Mouse (Mus musculus) monocyte, adult 2 months (primary cell): ENCODE data around the gene Cntnap2.

Source experiments
- DNase-seq, 2 experiments: peaks; one replicate each; pipeline ENCODE4 v3.0.0; 2022; ENCODE audit warnings: low spot score in 2 of 2, low read depth in 1 of 2

The Cntnap2 gene

GRCm38 (mm10) chr6:45059091-45059490, at the start of gene Cntnap2:
Gene Cntnap2, plus strand, starts transcription at chr6:45059357.
- DNase-seq, result no peak

DNA sequence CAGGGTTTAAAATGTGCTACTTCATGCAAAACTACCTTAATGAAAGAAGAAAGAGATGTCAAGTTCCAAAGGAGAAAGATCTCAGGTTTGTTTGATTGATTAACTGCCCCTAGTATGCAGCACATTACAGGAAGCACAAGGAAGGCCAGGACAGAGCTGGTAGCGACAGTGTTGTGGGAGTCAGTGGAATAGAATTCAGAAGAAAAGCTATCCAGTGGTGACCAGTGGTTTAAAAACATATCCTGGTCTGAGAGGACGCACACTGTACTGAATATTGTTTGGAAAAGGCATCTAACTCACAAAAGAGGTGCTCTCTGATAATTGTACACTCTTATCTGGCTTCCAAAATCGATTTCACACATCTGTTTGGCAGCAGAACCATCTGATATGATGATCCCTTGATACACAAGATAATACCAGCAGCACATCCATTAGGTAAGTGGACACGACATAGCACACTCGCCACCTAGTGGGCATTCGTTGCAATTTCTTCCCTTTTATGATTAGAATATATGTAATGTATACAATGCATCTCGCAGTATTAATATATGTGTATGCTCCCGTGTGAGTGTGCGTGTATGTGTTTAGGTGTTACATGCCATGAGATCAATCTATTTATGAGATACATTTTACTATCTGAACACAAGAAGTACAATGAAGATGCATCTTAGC, 33.0 kb upstream of the Cntnap2 start:
- DNase-seq, result no peak

DNA sequence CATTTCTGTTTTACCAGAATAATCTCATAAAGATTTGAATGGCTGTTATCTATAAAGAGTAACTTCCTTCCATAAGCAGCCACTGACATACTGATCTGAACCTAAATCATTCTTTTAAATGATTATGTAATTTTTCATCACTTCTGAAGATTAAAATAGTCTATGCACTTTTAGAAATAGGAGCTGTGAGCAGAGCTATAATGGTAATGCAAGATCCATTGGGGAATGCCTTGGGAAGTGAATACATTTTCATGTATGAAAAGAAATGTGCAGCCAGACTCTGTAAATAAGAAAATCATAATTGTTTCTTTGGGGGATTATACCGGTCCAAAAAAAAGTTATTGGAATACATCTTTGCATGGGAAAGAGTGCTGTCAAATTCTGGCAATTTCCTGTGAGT, 19.7 kb upstream of the Cntnap2 start:
- no peak for DNase-seq

DNA sequence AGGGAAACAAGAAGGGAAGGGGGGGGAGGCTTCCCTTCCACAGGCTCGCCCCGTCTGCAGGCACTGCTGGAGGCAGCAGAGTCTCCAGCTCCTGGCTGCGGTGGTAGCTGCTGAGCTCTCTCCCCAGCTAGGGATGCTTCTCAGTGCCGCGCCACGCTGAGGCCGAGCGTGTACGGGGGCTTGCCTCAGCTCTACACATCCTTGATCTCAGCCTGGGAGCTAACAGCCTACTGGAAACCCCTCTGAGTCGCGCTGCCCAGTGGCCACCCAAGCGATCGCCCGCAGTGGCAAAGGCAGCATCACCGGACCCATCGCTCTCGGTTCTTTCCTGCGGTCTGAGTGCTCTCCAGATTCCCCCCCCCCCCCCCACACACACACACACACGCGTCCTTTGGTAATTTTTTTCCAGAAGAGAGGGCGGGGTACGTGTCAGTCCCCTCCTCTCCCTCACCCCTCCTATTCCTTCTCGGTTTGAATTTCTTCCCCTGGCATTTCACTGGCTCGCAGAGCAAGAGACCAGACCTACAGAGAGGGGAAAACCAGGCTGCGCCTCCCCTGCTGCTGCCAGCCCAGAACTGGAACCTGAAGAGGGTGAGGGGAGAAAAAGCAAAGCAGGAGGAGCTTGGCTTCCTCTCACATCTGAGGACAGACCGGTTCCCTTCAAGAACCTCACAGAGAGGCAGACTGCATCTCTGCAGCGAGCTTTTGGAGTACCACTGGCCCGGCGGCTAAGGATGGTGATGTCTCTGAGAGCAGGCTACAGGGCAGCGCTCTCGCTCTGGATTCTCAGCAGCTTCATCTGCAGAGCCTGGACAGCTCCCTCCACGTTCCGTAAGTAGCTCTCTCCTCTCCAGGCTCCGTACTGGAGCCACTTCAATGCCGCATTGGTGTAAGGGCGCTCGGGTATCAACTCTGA, 657 bp downstream of the Cntnap2 start:
- DNase-seq, result no peak

GRCm38 (mm10) chr6:45062214-45062997, 3.2 kb downstream of the Cntnap2 start:
- DNase-seq, result no peak

GRCm38 (mm10) chr6:45088304-45088703, 29.1 kb downstream of the Cntnap2 start:
- no peak for DNase-seq

DNA sequence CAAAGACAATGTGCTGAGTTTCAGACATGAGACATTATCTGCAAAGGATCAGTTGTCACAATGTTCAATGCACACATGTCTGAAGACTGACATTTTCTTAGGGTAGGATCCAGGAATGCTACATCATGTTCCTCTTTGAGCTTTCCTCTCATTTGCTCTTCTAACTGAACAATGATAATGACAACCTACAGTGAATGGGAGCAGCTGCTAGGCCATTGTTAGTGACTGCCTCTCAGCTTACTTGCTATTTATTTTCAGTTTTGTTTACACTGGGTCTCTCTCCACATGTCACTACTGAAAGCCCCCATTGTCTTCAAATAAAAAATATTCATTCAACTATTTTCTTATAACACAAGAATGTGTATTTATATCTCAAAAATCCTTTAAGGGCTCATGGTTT, 54.5 kb downstream of the Cntnap2 start:
- DNase-seq, result no peak

DNA sequence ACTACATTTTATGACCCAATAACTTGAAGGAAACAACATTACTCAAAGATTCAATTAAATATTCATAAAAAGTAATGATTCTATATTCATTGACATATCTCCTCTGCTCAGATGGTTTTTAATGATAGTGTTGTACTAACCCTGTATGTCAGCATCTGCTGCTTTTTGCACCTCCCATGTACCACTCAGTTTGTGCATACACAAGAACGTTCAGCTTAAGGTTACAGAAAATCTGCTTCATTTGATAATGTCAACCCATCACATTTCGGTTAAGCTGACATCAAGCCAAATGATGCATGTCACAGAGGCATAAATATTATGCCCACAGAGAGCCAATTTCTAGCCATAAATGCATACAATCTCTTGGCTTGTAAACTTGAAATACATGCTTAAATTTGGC, 85.7 kb downstream of the Cntnap2 start:
- DNase-seq, result no peak

DNA sequence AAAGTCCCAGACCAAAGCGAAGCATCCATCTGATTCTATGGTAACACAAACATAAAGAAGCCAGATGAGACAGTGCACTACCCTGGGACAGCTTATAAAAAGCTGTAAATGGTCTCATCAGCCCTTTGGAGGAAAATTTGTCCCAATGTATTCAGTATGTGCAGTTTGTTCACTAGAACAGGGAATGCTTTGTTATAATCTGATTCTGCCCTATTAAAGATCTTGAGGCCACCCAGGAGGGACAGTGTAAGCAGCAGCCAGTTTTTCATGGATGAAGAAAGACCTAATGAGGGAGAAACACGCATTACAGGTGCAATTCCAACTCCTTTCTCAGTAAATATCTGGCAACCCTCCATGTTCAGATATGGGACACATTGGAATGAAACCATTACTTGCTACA, 145.9 kb downstream of the Cntnap2 start:
- no peak for DNase-seq

DNA sequence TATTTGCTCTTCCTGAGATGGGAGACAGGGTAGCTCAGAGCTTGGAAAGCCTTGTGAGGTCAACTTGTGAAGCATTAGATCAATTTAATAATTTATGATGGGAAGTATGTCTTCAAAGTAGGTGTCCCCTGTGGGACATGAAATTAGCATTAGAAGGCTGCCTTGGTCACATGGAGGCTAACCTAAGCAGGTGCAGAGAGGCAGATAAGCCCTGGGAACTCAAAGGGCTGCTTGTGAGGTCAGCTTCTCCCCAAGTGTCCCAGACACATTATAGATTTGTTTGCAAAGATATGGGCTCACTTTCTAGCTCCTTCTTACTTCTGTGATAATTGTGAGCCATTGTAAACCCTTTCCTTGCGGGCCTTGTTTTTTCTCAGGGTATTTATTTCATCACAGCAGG, 155.2 kb downstream of the Cntnap2 start:
- no peak for DNase-seq

DNA sequence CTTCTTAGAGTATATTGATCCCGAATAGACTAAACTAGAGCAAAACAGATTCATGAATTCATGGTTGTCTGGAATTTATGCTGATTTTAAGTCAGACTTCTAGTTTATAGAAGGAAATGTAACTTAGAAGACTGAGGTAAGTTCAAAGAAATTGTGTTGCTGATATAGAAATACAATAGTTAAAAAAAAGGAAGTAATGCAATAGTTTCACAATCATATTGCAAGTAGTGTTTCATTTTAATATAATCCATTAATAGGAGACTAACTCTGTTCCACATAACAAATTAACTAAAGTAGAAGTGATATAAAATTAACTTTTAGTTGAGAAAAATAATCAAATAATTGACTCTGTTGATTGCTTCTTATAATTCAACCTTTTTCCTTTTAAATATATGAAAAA, 169.8 kb downstream of the Cntnap2 start:
- DNase-seq, result no peak

- DNase-seq, result no peak
Observed at GRCm38 (mm10) chr6:45232571-45232970, 173.4 kb downstream of the Cntnap2 start.

- DNase-seq, result no peak
Observed at GRCm38 (mm10) chr6:45236531-45236930, 177.4 kb downstream of the Cntnap2 start.

GRCm38 (mm10) chr6:45238117-45238516, 179.0 kb downstream of the Cntnap2 start:
- DNase-seq, result no peak

DNA sequence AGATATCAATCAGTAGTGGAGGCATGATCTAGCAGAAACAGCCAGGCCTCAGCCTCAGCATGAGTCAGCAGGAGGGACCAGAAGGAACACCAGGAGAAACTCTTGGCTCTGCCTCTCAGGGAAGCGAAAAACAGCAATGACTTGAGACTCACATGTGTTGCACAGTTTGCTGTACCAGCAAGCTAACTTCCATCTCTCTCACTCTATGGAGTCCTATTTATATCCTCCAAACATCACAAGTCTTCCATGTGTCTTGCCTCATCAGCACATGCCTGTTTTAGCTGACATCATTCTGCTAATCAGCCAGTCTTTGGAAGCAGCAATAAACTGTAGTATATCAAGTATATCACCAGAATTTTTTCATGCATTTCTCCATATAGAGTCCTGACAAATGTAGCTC, 182.1 kb downstream of the Cntnap2 start:
- DNase-seq, result no peak

DNA sequence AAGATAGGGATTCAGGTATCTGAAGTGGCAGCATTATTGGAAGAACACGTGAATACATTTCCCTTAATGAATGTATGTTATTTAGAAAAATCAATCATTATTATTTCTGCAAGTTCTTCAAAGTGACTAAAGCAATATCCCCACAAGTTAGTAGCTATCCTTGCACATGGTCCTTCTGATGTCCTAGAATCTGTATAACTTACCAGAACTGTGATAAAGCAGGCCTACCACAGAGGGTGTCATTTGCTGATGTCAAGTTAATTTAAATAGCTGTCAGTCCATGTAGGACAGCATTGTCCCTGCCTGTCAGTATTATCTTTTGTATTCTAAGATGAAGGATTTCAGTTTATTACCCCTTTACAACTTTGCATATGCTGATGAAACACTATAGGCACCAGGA, 185.5 kb downstream of the Cntnap2 start:
- no peak for DNase-seq

GRCm38 (mm10) chr6:45258047-45258446, 198.9 kb downstream of the Cntnap2 start:
- DNase-seq, result no peak

DNA sequence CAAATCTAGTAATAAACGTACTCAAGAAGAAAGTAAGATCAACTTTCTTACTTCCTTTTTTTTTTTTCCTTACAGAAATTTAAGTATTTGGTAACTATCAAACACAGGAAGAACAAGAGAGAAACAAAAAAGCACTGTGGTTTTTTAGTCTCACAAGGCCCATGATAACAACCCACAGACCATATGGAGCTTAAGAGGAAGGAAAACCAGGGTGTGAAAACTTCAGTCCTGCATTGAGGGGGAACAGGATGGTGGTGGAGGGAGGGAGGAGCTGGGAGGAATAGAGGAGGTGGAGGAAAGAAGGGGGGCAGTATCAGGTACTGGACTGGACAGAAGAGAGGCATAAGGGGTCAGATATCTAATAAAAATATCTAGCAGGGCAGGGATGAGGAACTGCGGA, 212.4 kb downstream of the Cntnap2 start:
- DNase-seq, result peak in 1 of 2 experiments; percentile 2

DNA sequence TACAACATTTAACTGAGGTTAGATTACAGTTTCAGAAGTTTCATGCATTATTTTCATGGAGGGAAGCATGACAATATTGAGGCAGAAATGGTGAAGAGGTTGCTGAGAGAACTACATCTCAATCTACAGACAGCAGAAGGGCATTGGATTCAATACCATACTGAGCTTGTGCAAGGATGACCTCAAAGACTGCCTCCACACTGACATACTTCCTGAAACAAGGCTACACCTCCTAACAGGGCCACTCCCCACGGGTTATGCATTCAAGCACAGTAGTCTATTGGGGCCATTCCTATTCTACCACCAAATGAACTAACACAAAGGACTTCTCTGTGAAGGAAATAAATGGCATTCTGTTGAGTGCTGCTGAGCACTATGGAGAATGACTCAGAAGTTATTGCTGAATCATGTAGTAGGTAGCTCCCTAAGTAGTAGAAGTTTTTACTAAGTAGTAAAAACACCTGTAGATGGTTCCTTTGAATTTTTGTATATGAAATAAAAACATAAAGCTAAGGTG, 214.2 kb downstream of the Cntnap2 start:
- DNase-seq, result no peak

- DNase-seq, result no peak
Observed at GRCm38 (mm10) chr6:45290154-45290553, 231.0 kb downstream of the Cntnap2 start.

DNA sequence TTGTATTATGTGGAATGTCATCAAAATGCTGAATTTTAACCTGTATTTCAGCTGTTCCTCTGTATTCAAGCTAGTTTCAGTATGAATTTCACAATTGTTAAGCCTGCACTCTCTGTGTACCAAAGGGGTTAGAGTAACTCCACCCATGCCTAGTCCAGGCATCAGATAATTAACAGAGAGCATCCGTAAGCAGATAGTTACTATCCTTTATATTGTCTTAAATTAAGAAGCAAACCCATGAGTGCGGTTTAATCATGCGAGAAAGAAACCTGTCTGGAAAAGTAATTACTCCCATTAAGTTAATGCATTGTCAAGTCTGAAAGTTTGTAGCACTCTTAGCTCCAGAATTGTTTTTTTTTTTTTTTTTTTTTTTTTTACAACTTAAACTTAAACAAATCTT, 258.3 kb downstream of the Cntnap2 start:
- DNase-seq, result no peak
